Mouse (Mus musculus): Measurements from ENCODE around the gene Klhl20.
A peak's percentile ranks its signal among the peaks of the same experiment; 100 is the strongest.

Gene Klhl20

GRCm38 (mm10) chr1:161071272-161071620 lies 60.1 kb downstream of the Klhl20 start:
- DNase-seq (ENCODE audit: low spot score) = no peak

DNA sequence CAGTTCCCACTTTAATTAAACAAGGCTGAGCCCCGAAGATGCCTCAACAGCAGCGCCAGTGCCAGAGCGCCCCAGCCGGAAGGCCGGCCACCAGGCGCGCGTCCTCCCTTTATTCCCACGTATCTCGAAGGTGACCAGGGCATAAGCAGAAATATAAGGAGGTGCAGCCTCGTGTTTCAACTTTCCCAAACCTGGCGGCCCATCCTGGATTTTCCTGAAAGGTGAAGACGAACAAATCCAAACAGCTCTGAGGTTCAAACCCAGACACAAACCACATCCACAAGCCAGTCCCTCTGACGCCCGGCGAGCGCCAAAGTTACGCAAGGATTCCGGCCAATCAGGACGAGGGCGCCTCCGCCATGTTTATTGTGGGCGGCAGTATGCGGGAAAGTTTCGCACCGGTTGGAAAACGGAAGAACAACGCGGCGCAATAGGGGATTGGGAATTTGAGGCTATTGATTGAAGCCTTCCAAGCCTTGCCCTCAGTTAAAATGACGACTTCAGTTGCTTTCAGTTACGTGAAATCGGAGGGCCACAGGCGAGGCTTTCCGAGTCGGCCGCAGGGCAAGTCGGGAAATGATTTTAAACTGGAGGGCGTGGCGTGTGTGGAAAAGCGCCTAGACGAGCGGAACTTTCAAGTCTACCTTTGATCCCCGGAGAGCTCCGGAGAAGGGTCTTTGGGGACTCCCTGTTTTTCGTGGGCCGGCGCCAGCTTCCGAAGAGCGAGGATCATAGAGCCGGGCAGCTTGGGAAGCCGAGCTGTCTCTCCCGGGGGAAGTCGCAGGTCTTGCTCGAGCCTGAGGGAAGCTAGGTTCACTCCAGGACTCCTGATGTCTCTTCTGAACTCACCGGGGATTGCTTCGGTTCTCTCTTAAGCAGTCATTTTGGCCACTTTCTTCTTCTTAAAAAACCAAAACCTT lies 60.7 kb downstream of the Klhl20 start, which contains the start of the genes Dars2 and Cenpl:
Gene Dars2 (minus strand): TSS at position 307 of the 920 bp plus-strand sequence.
Gene Cenpl (plus strand): TSS at position 362 of the 920 bp plus-strand sequence.
- peak; percentile 93 for DNase-seq (ENCODE audit: low spot score)

- no peak for DNase-seq (ENCODE audit: low spot score)
Observed at GRCm38 (mm10) chr1:161063351-161063750, 68.0 kb downstream of the Klhl20 start.

DNA sequence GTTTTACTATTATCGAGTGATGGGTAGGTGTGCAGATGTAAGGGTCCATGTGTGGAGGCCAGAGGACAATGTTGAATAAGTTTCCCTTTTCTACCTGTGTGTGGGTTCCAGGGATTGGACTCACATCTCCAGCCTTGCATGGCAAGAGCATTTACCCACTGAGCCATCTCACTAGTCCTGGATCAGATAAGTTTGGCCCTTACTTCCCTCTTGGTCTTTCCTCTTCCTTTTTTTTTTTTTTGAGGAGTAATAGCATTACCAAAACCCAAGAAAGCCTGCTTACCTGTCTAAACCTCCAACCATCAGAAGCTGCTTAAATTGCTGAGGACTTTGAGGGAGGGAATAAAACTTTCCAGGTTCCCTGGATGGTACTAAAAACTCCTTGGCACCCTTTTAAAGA lies 74.1 kb downstream of the Klhl20 start:
- no peak for DNase-seq (ENCODE audit: low spot score)

DNA sequence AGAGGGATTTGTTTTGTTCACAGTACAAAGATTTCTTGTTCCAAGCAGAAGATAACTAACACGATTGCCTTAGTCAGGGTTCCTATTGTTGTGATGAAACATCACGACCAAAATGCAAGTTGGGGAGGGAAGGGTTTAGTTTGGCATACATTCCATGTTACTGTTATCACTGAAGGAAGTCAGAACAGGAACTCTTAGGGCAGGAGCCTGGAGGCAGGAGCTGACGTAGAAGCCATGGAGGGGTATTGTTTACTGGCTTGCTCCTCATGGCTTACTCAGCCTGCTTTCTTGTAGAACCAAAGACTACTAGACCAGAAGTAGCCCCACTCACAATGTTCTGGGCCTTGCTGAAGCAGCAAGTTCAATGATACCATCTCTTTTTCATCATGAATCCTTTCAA lies 84.3 kb downstream of the Klhl20 start:
- no peak for DNase-seq (ENCODE audit: low spot score)

DNA sequence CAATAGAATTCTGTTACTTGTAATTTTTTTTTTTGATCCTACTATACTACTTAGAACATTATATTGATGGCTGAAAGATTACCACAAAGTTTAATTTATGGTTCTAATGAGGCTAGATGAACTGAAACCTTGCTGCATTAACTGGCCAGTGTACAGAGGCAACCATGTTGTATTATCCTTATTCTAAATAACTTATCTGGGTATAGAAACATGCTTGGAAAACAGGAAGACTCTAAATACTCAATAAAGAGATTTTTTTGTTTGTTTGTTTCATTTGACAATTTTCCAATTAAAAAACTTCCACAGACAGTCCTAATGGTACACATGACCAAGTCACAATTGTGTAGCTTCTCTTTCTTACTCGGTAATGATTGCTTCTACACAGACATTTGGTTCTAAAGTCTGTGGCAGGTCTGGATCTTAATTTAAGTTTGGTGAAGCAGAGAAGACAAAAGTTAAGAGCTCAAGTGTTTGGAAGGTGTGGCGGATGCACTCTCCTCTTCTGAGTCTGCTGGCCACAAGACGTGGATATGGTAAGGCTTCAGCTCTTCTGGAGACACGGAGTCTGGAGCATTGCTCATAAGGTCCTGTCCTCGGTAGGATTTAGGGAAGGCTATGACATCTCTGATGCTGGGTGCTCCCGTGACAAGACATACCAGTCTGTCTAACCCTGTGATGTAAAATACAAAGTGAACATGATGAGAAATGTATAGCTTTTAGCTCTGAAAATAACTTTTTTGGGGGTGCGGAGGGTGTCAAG lies 89.9 kb downstream of the Klhl20 start:
- DNase-seq (ENCODE audit: low spot score) = no peak

DNA sequence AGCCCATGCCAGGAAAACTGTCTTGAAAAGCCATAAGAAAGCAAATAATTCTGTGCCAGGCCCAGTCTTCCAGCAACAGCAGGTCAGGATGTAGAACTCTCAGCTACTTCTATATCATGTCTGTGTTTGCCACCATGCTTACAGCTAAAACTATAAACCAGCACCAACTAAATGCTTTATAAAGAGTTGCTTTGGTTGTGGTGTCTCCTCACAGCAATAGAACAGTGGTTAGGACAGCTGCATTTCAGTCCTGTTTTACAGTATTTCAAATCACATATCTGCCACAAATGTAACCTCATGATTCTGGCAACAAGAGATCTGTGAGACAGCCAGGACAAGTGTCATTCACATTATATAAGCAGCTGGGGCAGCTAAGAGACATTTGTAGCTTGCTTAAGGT lies 90.5 kb downstream of the Klhl20 start:
- DNase-seq (ENCODE audit: low spot score) = no peak

GRCm38 (mm10) chr1:161040426-161040770 lies 90.9 kb downstream of the Klhl20 start:
- no peak for DNase-seq (ENCODE audit: low spot score)

- no peak for DNase-seq (ENCODE audit: low spot score)
Observed at GRCm38 (mm10) chr1:161039741-161040425, 91.4 kb downstream of the Klhl20 start.

GRCm38 (mm10) chr1:161038968-161039721 lies 92.2 kb downstream of the Klhl20 start:
- no peak for DNase-seq (ENCODE audit: low spot score)

Measured in ovary, adult 18-20 months (tissue).